Mouse (Mus musculus) kidney, adult 18-20 months (tissue): ENCODE results near the gene Coa4.
"Not testable (repeated sequence)": the region's sequence is repeated elsewhere in the genome, so short reads cannot be mapped to it uniquely, and the experiment has no call there.

Source experiments
- DNase-seq: peaks from one replicate; pipeline ENCODE4 v3.0.0; 2021

The Coa4 gene

DNA sequence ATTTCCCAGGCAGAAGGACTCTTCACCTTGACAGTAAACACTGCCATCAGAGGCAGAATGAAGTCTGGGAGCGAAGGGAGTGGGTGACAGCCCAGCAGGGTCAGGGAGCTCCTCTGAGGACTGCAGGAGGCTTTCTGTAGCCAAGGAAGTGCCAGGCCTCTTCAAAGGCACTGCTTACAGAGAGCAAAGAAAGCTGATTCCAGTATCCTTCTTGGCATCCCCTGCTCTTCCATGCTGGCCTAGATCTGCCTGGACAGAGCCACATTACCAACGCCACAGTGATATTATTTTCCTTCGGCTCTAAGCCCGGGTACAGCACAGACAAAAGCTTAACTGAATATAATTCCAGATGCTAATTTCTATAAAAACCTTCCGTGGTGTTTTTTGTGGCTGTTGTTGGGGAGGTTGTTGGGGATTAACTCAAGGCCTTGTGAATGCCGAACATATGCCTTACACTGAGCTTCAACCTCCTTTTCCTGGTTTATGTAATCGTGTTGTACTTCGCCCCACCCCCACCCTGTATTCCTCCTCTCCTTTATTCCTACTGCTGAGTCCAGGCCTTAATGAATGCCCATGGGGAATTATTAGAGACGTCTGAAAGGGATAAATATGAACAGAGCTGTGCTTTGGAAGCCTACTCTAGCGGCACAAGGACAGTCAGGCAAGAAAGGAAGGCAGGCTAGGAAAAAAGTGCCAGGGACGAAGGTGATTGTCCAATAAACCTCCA is 25.2 kb downstream of the Coa4 start:
- DNase-seq: no peak

DNA sequence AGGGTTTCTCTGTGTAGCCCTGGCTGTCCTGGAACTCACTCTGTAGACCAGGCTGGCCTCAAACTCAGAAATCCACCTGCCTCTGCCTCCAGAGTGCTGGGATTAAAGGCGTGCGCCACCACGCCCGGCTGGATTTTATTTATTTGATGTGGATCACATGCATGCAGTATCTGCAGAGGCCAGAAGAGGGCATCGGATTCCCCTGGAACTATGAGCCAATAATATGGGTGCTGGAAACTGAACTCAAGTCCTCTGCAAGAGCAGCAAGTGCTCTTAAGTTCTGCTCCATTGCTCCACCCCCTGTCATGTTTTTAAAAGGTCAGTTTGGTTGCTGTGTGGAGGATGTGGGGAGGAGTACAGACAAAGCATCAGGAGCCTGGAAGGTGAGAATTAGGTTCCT is 30.4 kb downstream of the Coa4 start:
- not testable (repeated sequence) for DNase-seq

DNA sequence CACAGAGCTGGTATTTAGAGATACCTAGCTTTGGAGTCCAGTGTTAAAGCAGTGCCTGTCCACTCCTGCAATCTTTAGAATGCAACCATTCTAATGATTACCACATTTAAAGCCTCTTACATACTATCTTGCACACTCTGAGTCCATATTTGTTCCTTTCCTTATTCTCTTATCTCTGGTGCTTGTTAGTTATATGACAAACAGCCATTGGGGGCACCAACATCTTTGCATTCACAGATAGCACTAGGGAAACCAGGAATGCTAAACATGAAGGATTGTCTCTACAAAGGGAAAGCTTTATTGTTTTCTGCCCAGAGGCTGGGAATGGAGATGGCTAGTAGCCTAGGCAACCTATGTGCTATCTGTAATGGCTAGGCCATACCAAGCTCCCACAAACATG is 33.0 kb downstream of the Coa4 start:
- DNase-seq: no peak

DNA sequence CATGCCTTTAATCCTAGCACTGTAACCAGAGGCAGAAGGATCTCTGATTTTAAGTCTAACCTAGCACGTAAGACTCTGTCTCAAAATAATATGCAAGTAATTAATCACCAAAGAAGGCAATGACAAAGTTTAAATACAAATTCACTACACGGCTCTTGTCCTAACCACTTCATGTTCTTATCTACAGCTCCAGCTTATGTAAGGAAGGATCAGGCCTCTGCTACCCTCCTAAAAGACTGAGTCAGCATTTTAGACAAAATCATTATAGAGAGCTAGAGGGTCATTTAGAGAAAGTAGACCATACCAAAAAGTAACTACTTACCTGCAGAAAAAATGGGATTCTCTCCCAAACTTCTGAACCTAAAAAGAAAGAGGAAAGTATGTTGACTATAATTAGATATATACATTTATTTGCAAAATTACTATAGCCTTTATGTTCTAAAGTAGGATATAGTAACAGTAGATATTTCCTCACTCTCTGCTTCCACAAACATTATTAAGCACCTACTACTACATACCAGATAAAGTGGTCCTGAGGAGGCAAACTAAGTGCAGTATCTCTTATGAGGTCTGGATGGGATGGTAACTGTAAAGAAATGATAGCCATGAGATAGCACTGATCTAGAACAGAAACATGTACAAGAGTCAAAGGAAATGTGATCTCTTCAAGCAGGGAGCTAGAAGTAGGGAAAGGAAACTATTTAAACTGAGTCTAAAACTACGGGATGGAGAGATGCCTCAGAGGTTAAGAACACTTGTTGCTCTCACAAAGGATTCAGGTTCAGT is 34.3 kb downstream of the Coa4 start:
- no peak for DNase-seq

DNA sequence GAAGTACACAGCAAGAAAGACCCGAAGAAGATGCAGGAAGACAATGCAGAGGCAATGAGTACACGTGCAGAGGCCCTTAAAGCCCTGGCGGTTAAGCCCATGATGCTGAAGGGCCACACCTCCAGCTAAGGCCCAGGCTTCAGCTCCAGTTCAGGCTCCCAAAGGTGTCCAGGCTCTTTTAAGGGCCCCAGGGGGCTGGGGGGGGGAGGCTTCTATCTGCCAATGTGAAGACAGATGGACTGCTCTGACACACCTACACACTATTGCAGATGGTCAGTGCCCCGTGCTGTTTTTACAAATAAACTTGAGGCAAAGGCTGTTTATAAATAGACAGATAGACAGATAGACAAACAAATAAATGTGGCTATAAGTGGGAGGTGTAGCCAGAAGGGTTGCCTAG is 35.2 kb downstream of the Coa4 start:
- DNase-seq: no peak

DNA sequence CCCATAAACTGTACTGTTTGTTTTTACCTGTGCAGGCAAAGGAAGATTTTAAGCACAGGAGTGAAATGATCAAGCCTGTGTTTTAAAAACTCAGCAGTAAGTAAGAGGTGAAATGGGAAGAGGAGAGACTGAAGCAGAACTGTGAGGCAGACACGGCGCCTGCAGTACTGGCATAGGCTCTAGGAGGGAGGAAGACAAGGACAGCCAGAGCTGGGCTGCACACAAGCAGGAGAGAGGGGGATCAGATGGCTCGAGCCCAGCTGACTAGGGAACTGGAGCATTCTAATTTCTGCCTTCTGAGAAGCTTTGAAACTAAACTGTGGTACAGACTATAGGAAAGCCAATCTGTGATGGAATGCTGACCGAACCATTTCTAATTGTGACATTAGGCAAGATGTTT is 35.8 kb downstream of the Coa4 start:
- DNase-seq: no peak

DNA sequence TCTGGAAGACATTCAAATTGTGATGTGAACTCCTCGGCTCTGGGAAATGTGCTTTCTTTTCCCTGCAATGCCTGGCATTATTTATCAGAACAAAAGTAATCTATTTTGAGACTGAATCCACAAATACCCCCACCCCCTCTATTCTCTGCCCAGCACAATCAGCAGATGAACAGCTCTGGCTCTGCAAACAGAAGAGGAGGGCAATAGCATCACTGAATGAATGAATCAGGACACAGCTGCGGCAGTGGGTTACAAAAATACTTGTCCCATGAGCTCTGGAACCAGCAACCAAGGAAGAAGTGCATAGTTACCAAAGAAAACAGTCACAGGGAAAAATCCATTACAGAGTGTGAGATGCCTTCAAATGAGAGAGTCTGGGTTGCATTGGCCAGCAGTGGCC is 41.9 kb downstream of the Coa4 start:
- DNase-seq: no peak

DNA sequence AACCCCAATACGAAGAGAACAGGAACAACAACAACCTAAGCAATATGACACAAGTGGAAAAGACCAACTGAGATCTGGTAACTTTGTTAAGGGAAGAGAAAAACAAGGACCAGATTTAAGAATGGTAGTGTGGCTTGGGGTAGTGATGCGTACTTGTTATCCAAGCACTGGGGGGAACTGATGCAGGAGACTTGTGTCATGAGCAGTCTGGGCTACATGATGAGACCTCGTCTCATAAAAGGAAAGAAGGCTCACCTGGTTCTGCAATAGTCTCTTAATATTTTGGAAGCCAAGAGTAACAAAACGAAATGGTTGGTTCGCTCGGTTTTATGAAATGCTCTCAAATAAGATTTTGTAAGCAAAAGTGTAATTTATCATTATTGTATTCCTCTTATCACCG is 45.4 kb downstream of the Coa4 start:
- DNase-seq: no peak

DNA sequence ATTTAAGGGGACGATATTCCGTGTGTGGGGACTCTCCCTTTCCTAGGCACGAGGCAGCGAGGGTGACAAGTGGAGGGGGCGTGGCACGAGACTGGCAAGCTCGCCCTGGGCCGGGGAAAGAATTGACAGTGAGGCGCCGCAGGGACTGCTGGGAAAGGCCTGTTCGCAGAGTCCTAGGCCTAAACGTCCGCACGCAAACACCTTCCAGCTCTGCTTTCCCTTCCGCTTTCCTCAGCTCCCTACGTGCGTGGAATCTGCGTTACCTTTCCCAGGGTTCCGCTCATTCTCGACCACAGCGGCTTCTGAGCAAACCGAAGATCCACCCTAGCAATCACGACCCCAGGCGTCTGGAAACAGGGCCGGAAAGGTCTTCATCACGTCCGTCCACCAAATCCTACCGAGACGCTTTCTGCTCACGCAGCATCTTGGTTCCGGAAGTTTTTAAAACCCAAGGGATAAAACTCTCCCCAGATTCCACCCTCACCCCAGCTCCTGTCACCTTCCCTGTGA is 45.9 kb downstream of the Coa4 start:
- DNase-seq: peak; percentile 96

DNA sequence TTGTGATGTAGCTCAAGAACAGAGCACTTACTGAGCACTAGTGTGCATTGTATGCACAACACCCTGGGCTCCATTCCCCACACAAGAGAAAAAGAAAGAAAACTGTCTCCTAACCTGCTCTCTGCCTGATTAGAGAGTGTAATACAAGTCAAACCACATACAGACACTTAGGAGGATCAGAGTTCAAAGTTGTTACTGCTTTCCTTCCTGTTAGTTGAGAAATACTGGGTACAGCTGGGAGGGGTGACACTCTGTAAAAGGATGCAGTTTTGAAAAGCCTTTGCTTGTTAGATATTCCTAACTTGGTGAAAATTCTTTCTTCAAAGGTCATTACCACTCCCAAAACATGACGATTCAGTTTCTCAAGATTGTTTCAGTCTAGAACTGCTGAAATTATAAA is 52.9 kb downstream of the Coa4 start:
- DNase-seq: no peak
